Mouse (Mus musculus): Measurements from ENCODE around the gene Platr17.
"Not testable (repeated sequence)": the region's sequence is repeated elsewhere in the genome, so short reads cannot be mapped to it uniquely, and the experiment has no call there.

DNA sequence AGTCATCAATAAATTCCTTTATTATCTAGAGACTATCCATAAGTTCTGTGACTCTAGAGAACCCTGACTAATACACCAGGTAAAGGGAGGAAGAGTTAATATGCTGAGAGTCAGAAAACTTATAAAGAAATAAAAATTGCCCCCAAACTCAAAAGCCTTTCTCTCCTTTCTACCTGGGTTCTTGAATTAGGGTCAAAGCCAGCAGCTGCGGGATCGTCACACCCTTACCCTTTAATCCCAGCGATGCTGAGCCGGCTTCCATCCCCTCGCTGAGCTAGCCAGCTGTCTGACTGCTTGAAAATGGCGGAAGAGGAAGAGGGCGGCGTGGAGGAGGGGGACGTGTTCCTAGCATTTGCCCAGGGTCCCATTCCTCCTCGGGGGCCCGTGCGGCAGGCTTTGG, 31.4 kb upstream of the Platr17 start, which contains the start of gene Gm7029:
- TF ChIP-seq CTCF (IDR thresholded peaks at IDR 0.05; ENCODE audit: borderline replicate concordance, extremely low read depth, insufficient read depth, insufficient read length); POLR2A (IDR thresholded peaks at IDR 0.05; ENCODE audit: borderline replicate concordance, extremely low read depth, insufficient read depth, insufficient read length, poor library complexity, severe bottlenecking): not testable (repeated sequence)
